Mouse (Mus musculus) C2C12 (cell line): ENCODE data around the gene Gm42742. TPM values are rescaled to one million over a fixed set of nuclear protein-coding genes. Genes with fewer than 3 reads are reported as not detected.

Source experiments
- H3K27me3 ChIP-seq: one replicate; pipeline ENCODE4 v1.6.1; 2011; ENCODE audit not compliant: control insufficient read depth, insufficient read depth, insufficient read length
- H3K36me3 ChIP-seq: one replicate; pipeline ENCODE4 v1.6.1; 2011; ENCODE audit not compliant: control insufficient read depth, insufficient read depth
- H3K4me3 ChIP-seq: one replicate; pipeline ENCODE4 v1.5.1; 2011; ENCODE audit warnings: mild to moderate bottlenecking, control low read depth; ENCODE audit not compliant: poor library complexity, insufficient read depth, severe bottlenecking
- H3K79me2 ChIP-seq: one replicate; pipeline ENCODE4 v1.6.1; 2011; ENCODE audit not compliant: control insufficient read depth, insufficient read depth
- H3K79me3 ChIP-seq: one replicate; pipeline ENCODE4 v1.6.1; 2011; ENCODE audit warnings: low read depth, control low read depth
- H3ac ChIP-seq: one replicate; pipeline ENCODE3; 2011; ENCODE audit warnings: low read depth; ENCODE audit not compliant: control insufficient read depth, insufficient read length
- CEBPB ChIP-seq: IDR thresholded peaks from one replicate; pipeline ENCODE4 v1.6.1; 2011; ENCODE audit warnings: low read depth, mild to moderate bottlenecking, control low read depth, moderate library complexity
- CTCF ChIP-seq: IDR thresholded peaks from one replicate; pipeline ENCODE4 v1.5.1; 2011; ENCODE audit not compliant: control insufficient read depth, insufficient read depth, insufficient read length
- FOSL1 ChIP-seq: IDR thresholded peaks from one replicate; pipeline ENCODE4 v1.8.0; 2011; ENCODE audit warnings: mild to moderate bottlenecking, low read length; ENCODE audit not compliant: poor library complexity, insufficient read depth, severe bottlenecking
- MAX ChIP-seq: IDR thresholded peaks from one replicate; pipeline ENCODE4 v1.6.1; 2011; ENCODE audit warnings: mild to moderate bottlenecking, control low read depth
- MYOD1 ChIP-seq: IDR thresholded peaks from one replicate; pipeline ENCODE4 v1.6.1; 2011; ENCODE audit warnings: low read depth; ENCODE audit not compliant: control insufficient read depth, insufficient read length
- MYOG ChIP-seq: IDR thresholded peaks from one replicate; pipeline ENCODE4 v1.6.1; 2011; ENCODE audit not compliant: control insufficient read depth, insufficient read length; ENCODE audit errors: extremely low read depth
- USF1 ChIP-seq: IDR thresholded peaks from one replicate; pipeline ENCODE4 v1.6.1; 2011; ENCODE audit warnings: low read depth, mild to moderate bottlenecking, control low read depth, moderate library complexity
- polyA plus RNA-seq: library from polyadenylated mRNA; unstranded; fragments of >200 nt; fragmentation: generic; extraction: Trizol; gene quantifications from one replicate; pipeline ENCODE4 v1.2.1, GENCODE M21; 2012; ENCODE audit warnings: missing spikeins

Gene Gm42742
- polyA plus RNA-seq, 1 experiment, result 39.7 TPM

DNA sequence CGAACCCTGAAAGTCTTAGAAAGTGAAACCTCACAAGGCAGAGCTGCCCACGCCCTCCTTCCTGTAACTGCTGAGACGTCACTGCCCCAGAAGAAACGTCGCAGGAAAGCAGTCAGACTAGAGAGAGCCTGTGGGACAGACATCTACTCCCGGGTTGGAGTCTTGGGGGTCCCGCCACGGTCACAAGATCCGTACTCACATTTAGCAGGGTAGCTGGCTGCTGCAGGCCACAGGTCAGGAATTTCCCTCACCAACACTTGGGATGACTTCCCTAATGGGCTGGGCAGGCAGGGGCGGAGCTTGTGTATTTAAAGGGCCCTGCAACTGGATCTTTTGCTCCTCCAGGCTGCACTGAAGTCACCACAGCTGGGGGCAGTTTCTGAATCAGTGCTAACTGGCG lies 6.6 kb downstream of the Gm42742 start, which contains the start of gene Mvp:
Gene Mvp (minus strand): TSS at position 302 of the 400 bp plus-strand sequence.
- peaks cover 19% of the 10 kb centered on the region for H3K79me3 ChIP-seq
- H3K79me2 ChIP-seq, result peaks cover 39% of the 10 kb centered on the region
- H3K4me3 ChIP-seq, result peak within 1 kb of the TSS; percentile 43
- TF ChIP-seq MAX (no peak), FOSL1 (no peak), MYOD1 (no peak), CEBPB (no peak), MYOG (no peak), CTCF (no peak), USF1 (no peak)
- H3K36me3 ChIP-seq, result peaks cover 15% of the 10 kb centered on the region
- H3K27me3 ChIP-seq, result no peaks in the 10 kb centered on the region
- peak within 1 kb of the TSS; percentile 58 for H3ac ChIP-seq

DNA sequence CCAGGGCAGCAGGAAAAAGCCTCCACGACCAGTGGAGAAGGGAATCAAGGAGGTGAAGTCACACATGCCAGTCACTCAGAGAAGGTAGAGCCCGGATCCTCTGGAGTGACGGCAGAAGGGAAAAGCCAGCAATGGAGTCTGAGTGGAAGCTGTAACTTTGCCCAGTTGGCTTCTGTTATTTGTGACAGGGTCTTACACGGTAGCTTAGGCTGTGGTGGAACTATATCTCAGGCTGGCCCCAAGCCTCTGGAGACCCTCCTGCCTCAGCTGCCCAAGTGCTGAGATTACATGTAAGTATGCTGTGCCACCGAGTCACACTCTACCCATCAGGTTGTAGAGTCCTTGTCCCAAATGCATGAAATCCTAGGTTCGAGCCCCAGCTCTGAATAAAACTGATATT lies 7.5 kb downstream of the Gm42742 start:
- Histone ChIP-seq H3K36me3 (peaks cover 15% of the 10 kb centered on the region), H3K79me2 (peaks cover 39% of the 10 kb centered on the region), H3K79me3 (peaks cover 19% of the 10 kb centered on the region), H3K4me3 (no peak overlapping the region), H3K27me3 (no peaks in the 10 kb centered on the region), H3ac (no peak overlapping the region)
- no peak for TF ChIP-seq MYOD1
- no peak for TF ChIP-seq CEBPB
- TF ChIP-seq USF1, result no peak
- no peak for TF ChIP-seq CTCF
- TF ChIP-seq MAX, result no peak
- TF ChIP-seq FOSL1, result no peak
- TF ChIP-seq MYOG, result no peak

- Histone ChIP-seq H3K4me3 (no peak overlapping the region), H3K79me2 (peaks cover 39% of the 10 kb centered on the region), H3ac (no peak overlapping the region), H3K79me3 (peaks cover 19% of the 10 kb centered on the region), H3K36me3 (peaks cover 15% of the 10 kb centered on the region), H3K27me3 (no peaks in the 10 kb centered on the region)
- TF ChIP-seq MYOG, result no peak
- TF ChIP-seq USF1, result no peak
- TF ChIP-seq CTCF, result no peak
- no peak for TF ChIP-seq MAX
- no peak for TF ChIP-seq CEBPB
- TF ChIP-seq MYOD1, result no peak
- TF ChIP-seq FOSL1, result no peak
These were observed 8.1 kb downstream of the Gm42742 start for GRCm38 (mm10) chr7:127012845-127013244.

- Histone ChIP-seq H3K36me3 (peaks cover 15% of the 10 kb centered on the region), H3K79me3 (peaks cover 19% of the 10 kb centered on the region), H3K27me3 (no peaks in the 10 kb centered on the region), H3ac (no peak overlapping the region), H3K4me3 (no peak overlapping the region), H3K79me2 (peaks cover 39% of the 10 kb centered on the region)
- no peak for TF ChIP-seq MYOD1
- TF ChIP-seq CEBPB, result no peak
- no peak for TF ChIP-seq FOSL1
- no peak for TF ChIP-seq MAX
- TF ChIP-seq USF1, result no peak
- TF ChIP-seq MYOG, result no peak
- no peak for TF ChIP-seq CTCF
These were observed 8.5 kb downstream of the Gm42742 start for GRCm38 (mm10) chr7:127012374-127012773.

DNA sequence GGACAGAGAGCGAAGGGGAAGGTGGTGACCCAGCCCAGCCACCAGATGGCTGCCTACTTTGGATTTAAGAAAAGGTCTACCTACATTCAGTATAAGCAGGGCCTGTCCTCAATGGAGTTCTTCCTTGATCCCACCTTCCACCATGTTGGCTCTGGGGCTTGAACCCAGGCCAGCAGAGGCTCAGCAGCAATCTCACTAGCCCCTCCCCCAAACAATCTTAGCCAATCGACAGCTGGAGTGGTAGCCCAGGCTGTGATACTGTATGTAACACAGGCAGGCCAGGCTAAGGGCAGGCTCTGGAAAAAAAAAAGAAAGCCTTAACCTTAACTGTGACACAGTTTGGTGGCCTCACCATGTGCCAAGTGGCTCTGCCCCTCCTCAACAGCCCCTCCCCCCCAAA lies 9.2 kb downstream of the Gm42742 start:
- Histone ChIP-seq H3K79me2 (peaks cover 39% of the 10 kb centered on the region), H3K4me3 (no peak overlapping the region), H3K36me3 (peaks cover 15% of the 10 kb centered on the region), H3ac (no peak overlapping the region), H3K79me3 (peaks cover 19% of the 10 kb centered on the region), H3K27me3 (no peaks in the 10 kb centered on the region)
- TF ChIP-seq CTCF (no peak), USF1 (no peak), MYOD1 (no peak), CEBPB (no peak), FOSL1 (no peak), MYOG (no peak), MAX (no peak)

- TF ChIP-seq MYOG (no peak), USF1 (no peak), FOSL1 (no peak), MAX (no peak)
- no peaks in the 10 kb centered on the region for H3K27me3 ChIP-seq
- no peak overlapping the region for H3ac ChIP-seq
- H3K4me3 ChIP-seq, result no peak overlapping the region
- H3K36me3 ChIP-seq, result peaks cover 15% of the 10 kb centered on the region
- H3K79me3 ChIP-seq, result peaks cover 19% of the 10 kb centered on the region
- peaks cover 39% of the 10 kb centered on the region for H3K79me2 ChIP-seq
These were observed 9.8 kb downstream of the Gm42742 start for GRCm38 (mm10) chr7:127011051-127011450.
